Mouse (Mus musculus) cerebellum, adult 2 months (tissue): ENCODE data around the gene Dync1li2. TPM values are rescaled to one million over a fixed set of nuclear protein-coding genes. Genes with fewer than 3 reads are reported as not detected.

Experiments
- DNase-seq, 2 experiments: peaks; one replicate each; pipeline ENCODE4 v3.0.0; 2021
- H3K27ac ChIP-seq: fragments of 200-500 bp; 2 replicates; pipeline ENCODE4 v1.5.1; 2012; ENCODE audit warnings: low read length, control low read depth, inconsistent platforms; ENCODE audit not compliant: insufficient read depth
- H3K27me3 ChIP-seq: fragments of 200-500 bp; 2 replicates; pipeline ENCODE4 v1.6.1; 2012; ENCODE audit warnings: inconsistent platforms, mild to moderate bottlenecking, low read length, moderate library complexity; ENCODE audit not compliant: control insufficient read depth, insufficient read depth
- H3K4me1 ChIP-seq: fragments of 200-500 bp; 2 replicates; pipeline ENCODE4 v1.6.1; 2011; ENCODE audit warnings: low read length; ENCODE audit not compliant: control insufficient read depth, insufficient read depth
- H3K4me3 ChIP-seq: fragments of 200-500 bp; replicated peaks from 2 replicates; pipeline ENCODE3; 2011; ENCODE audit warnings: mild to moderate bottlenecking, low read depth, low read length, control low read depth; ENCODE audit not compliant: insufficient read depth
- CTCF ChIP-seq: fragments of 200-500 bp; IDR thresholded peaks from 2 replicates; pipeline ENCODE4 v1.5.1; 2011; ENCODE audit warnings: low read depth, mild to moderate bottlenecking, control low read depth, low read length, moderate library complexity, borderline replicate concordance; ENCODE audit not compliant: insufficient read depth
- POLR2A ChIP-seq: fragments of 200-500 bp; IDR thresholded peaks from 2 replicates; pipeline ENCODE4 v1.6.1; 2011; ENCODE audit warnings: low read length, control low read depth, borderline replicate concordance; ENCODE audit not compliant: insufficient read depth
- WGBS: fragments of 180-500 bp; shearing (Covaris S2); methylation state at CpG from one replicate; pipeline ENCODE4 v1.1.7; 2018; 5-methylcytosine and 5-hydroxymethylcytosine counted together
- polyA plus RNA-seq: library from polyadenylated mRNA; depleted of rRNA; stranded (reverse); fragments of >200 nt; gene quantifications from 2 replicates; pipeline ENCODE4 v1.2.3, GENCODE M21; 2012

Gene Dync1li2
- polyA plus RNA-seq, 1 experiment, result 191 TPM

DNA sequence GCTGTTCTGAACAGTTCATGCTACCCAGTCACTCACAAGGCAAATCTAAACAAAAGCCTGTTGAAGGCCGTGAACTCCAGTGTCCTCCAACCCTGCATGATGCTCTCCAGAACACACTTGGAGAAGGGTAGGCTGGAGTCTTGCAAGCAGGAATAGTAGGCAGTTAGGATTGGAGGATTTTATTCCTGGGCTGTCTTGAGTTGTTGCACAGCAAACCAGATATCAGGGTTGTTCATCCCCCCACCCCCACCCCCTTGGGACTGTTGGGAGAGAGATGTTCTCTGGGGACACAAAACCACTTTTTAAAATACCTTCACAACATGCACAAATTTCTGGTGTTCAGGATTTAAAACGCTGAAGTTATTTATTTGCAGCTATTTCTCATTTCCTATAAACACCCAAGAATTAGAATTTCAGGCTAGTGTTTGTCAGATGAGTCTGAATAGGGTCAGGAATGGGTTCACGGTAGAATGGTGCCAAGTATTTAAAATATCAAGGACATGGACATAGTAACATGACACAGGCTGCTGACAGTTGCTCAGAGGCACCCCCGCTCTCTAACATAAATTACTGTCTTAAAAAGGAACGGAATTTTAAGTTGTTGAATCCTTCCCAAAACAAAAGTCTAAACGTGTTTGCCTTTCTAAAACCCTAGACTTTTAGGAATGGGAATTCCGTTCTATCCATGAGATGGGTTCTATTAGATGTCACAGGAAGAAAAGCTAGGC lies 29.9 kb downstream of the Dync1li2 start:
- WGBS, result 73% methylated on average over 7 of the region's 7 CpGs

DNA sequence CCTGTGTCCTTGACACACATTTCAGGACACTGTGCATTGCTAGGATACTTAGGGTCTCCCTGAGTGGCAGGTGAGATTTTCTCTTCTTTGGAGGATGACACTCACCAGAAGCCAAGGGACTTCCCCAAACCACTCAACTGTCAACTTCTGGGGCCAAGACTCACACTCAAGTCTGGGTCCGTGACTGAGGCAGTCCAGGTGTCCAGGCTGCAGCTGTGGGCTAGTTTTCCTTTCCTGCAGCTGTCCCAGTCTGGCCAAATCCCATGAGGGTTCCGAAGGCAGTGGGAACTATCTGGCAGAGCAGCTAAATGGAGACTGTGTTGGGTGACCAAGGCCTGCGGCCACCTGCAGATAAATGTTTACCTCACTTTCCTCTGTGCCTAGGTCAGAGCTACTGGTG lies 30.9 kb downstream of the Dync1li2 start:
- WGBS, result 73% methylated on average over 3 of the region's 3 CpGs

More for the DNA sequence above, 29.9 kb downstream of the Dync1li2 start:
- DNase-seq, result no peak
- Histone ChIP-seq H3K27ac (no peak overlapping the region), H3K4me1 (no peaks in the 10 kb centered on the region), H3K27me3 (no peaks in the 10 kb centered on the region), H3K4me3 (no peak overlapping the region)
- no peak for TF ChIP-seq CTCF
- no peak for TF ChIP-seq POLR2A

DNA sequence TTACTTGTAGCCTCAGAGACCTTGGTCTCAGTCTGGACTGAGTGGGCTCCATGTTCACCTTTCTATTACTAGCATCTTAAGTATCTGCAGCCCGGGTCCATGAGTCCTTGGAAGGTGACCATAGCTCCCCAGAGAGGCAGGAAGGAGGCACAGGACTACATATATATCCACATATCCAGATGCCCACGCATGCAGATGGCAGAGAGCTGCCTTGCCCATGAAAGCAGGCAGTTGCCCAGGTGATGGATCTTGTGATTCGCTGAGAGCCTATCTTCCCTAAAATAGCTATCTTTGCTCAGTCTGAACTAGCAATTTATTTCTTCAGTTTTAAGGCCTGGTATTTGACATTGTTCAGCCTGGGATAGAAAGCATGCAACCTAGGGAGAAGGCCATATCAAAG lies 31.4 kb downstream of the Dync1li2 start:
- H3K4me1 ChIP-seq, result no peaks in the 10 kb centered on the region
- TF ChIP-seq POLR2A (no peak), CTCF (no peak)
- H3K27me3 ChIP-seq, result no peaks in the 10 kb centered on the region
- WGBS, result 83% methylated on average over 3 of the region's 3 CpGs
- DNase-seq, result no peak
- no peak overlapping the region for H3K4me3 ChIP-seq
- no peak overlapping the region for H3K27ac ChIP-seq

More for the DNA sequence above, 30.9 kb downstream of the Dync1li2 start:
- no peaks in the 10 kb centered on the region for H3K4me1 ChIP-seq
- H3K4me3 ChIP-seq, result no peak overlapping the region
- DNase-seq, result no peak
- H3K27ac ChIP-seq, result no peak overlapping the region
- no peaks in the 10 kb centered on the region for H3K27me3 ChIP-seq
- TF ChIP-seq CTCF (no peak), POLR2A (no peak)

DNA sequence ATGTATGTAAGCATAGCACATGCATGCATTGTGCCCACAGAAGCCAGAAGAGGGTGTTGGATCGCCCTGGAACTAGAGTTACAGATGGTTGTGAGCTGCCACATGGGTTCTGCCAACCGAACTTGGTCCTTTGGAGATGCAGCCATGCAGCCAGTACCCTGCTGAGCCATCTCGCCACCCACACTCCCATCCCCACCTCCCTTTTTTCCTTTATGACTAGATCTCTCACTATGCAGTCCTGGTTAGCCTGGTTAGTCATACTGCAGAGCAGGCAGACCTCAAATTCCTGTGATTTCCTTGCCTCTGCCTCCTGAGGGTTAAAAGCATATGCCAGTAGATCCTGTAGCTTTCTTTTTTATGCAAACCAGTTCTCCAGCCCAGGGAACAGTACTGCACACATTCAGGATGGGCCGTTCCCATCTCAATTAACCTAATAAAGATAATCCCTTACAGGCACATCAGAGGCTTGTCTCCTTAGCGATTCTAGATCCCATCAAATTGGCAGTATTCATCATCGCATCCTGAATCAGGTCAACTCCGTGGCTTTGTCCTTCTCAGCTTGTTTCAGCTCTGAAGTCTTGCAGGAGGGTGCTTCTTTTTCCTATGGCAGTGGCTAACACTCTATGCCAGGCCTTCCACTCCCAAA lies 32.1 kb downstream of the Dync1li2 start:
- Histone ChIP-seq H3K27me3 (no peaks in the 10 kb centered on the region), H3K4me1 (peaks cover 2% of the 10 kb centered on the region), H3K4me3 (no peak overlapping the region), H3K27ac (no peak overlapping the region)
- WGBS, result 43% methylated on average over 7 of the region's 7 CpGs
- TF ChIP-seq CTCF (no peak), POLR2A (no peak)
- DNase-seq, result no peak

DNA sequence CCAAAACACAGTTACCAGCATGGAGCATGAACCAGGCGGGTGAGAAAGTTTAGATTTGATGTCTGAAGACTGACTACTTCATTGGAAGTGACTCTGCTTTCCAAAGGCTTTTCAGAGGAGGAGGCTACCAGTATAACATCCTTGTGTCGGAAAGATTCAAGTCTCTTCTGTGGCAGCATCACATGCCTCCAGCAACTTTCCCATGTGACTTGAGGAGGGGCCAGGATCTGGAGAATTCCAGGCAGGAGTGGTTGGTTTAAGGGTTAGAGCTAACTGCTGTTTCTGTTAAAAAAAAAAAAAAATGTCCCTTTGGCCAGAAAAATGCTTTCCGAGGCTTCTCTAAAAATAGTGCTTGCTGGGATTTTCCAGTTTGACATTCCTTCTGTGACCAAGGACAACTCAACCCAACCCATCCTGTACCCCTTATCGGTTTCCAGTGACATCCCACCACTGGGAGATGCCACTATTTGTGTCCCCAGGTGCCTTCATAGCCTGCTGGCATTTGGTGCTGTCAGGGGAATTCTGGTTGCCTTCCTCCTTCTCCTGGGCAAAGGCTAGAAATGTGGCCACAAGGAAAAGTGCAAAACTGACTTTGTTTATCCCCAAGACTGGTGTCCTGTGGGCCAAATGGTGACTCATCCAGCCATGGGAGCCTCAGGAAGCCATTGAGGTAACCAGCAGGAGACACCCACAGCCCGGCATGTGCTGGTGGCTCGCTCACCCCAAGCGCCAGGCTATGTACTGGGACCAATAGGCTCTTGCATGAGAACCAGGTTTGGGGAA lies 34.3 kb downstream of the Dync1li2 start:
- H3K27me3 ChIP-seq, result no peaks in the 10 kb centered on the region
- TF ChIP-seq CTCF, result no peak
- no peak for TF ChIP-seq POLR2A
- H3K4me3 ChIP-seq, result no peak overlapping the region
- peaks cover 6% of the 10 kb centered on the region for H3K4me1 ChIP-seq
- 75% methylated on average over 7 of the region's 7 CpGs for WGBS
- no peak for DNase-seq
- no peak overlapping the region for H3K27ac ChIP-seq

DNA sequence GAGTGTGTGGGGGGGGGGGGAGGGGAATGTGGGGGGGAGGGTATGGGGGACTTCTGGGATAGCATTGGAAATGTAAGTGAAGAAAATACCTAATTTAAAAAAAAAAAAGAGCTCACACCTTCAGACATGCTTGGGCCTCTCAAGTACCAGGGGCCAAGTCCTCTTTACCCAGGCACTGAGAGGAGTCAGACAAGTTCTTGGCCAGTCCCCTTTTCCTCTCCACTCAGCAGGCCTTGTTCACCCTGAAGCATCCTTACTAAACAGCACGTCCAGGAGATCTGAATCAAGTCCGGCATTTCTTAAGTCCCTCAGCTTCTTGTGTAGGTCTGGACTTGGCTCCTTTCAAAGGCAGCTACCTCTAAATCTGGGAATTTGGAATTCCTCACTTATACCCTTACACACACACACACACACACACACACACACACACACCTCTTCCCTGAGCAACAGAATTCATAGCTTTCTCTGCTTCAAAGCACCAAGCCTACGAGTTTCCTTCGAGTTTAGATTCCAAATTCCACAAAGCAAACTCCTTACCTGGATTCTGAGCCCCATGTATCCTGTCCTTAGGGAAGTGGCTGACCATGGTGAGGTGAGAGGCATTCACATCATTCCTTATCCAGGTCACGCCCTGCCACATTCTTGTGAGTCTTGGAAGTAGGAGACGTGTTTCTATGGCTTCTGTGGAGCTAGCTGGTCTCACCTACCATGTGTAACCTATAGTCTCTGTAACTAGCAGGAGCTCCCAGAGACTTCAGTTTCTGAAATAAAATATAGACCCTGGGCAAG lies 36.3 kb downstream of the Dync1li2 start:
- DNase-seq, result no peak
- H3K27ac ChIP-seq, result no peak overlapping the region
- 92% methylated on average over 6 of the region's 6 CpGs for WGBS
- TF ChIP-seq POLR2A (no peak), CTCF (no peak)
- no peak overlapping the region for H3K4me3 ChIP-seq
- no peaks in the 10 kb centered on the region for H3K27me3 ChIP-seq
- peaks cover 6% of the 10 kb centered on the region for H3K4me1 ChIP-seq
